15 mouse cellular contexts compared by ENCODE assay signal in the genomic region with DNA sequence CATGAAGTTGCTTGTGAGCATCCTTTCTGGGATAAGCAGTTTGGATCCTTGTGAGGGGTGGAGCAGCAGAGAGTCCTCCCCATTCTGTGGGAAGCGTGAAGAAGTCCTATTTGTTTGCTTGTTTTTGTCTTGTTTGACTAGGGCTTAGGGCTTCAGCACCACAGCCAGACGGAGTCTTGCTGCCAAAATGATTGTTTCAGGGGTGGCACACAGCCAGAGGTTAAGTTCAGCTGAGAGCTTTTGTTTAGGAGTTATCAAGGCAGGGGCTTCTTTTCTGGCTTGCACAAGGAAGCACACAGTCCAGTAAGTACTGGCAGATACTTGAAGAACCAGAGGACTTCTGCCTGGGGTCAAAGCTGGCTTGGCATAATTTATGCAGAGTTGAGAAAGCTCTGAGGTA. TPM values are rescaled to one million over a fixed set of nuclear protein-coding genes. Genes with fewer than 3 reads are reported as not detected.
DNase-seq lines count a peak whose midpoint lies in the region; ATAC-seq and TF ChIP-seq lines count a peak whose summit lies in the region.
"Had no signal": no experiment of that assay in that cellular context is flagged by ENCODE, and none has a peak within 500 bp of the region (broad histone marks: within the 10 kb centered on the region; RNA-seq: fewer than 3 reads in every experiment).

No protein-coding gene starts in this region.

- no peak overlapping the region for H3K9ac ChIP-seq in lung, embryonic 14.5 days
- H3K9ac ChIP-seq: liver, embryonic 15.5 days had no signal

- DNase-seq in gastrocnemius, adult 2 months: peak; percentile 45
- no peak for DNase-seq in gastrocnemius, adult 8-10 months (ENCODE audit: low spot score in 2 of 2)
- peak; percentile 62 for DNase-seq in lung, embryonic 14.5 days
- no peak for DNase-seq in lung, adult 2 months
- peak; percentile 62 to 67 for DNase-seq in heart, postnatal 10 days
- peak; percentile 18 to 27 for DNase-seq in lung, postnatal 4 days
- no peak for DNase-seq in left cerebral cortex, postnatal 14 days (ENCODE audit: low spot score in 2 of 2)
- no peak for DNase-seq in frontal cortex, postnatal 36 days (ENCODE audit: low spot score in 2 of 2)
- DNase-seq: cerebellum, adult 9-10 months; kidney, adult 9 months had no signal

- WGBS in lung, embryonic 14.5 days: 29% methylated on average over 2 of the region's 2 CpGs
- 25% methylated on average over 2 of the region's 2 CpGs for WGBS in lung, adult 2 months

- no peaks in the 10 kb centered on the region for H3K9me3 ChIP-seq in lung, embryonic 14.5 days (ENCODE audit: low read depth, low read length)
- H3K9me3 ChIP-seq: liver, embryonic 15.5 days had no signal

- no peak for ATAC-seq in lung, embryonic 14.5 days (ENCODE audit: insufficient read depth)
- ATAC-seq: hindbrain, postnatal 0 days had no signal

- intact Hi-C loops in gastrocnemius, adult 2 months (cut with DNase I): no loop called here
- intact Hi-C loops in heart, postnatal 10 days (cut with DNase I): no loop called here
- intact Hi-C loops in left cerebral cortex, postnatal 14 days (cut with DNase I): no loop called here

- no peak overlapping the region for H3K4me2 ChIP-seq in lung, embryonic 14.5 days
- H3K4me2 ChIP-seq: liver, embryonic 15.5 days had no signal

- H3K27ac ChIP-seq in gastrocnemius, adult 2 months: no peak overlapping the region
- H3K27ac ChIP-seq in lung, embryonic 14.5 days (ENCODE audit: low read depth): no peak overlapping the region
- H3K27ac ChIP-seq: hindbrain, postnatal 0 days; liver, embryonic 15.5 days had no signal

- no peak for TF ChIP-seq POLR2A in lung, adult 2 months (IDR thresholded peaks at IDR 0.05; ENCODE audit: borderline replicate concordance, extremely low read depth, low read depth, low read length)

- no peak overlapping the region for H3K4me3 ChIP-seq in gastrocnemius, adult 2 months
- no peak overlapping the region for H3K4me3 ChIP-seq in lung, embryonic 14.5 days (ENCODE audit: low read depth, low read length)
- no peak overlapping the region for H3K4me3 ChIP-seq in lung, adult 2 months (replicated peaks; ENCODE audit: extremely low read depth, low read depth, low read length)
- H3K4me3 ChIP-seq: liver, embryonic 15.5 days; myocyte had no signal

- H3K4me1 ChIP-seq in lung, embryonic 14.5 days (ENCODE audit: insufficient read depth): no peaks in the 10 kb centered on the region
- no peaks in the 10 kb centered on the region for H3K4me1 ChIP-seq in lung, adult 2 months (ENCODE audit: control insufficient read depth, insufficient read depth, low read length)
- H3K4me1 ChIP-seq: liver, embryonic 15.5 days had no signal

- no peaks in the 10 kb centered on the region for H3K27me3 ChIP-seq in lung, embryonic 14.5 days (ENCODE audit: insufficient read depth, low read length)
- H3K27me3 ChIP-seq: liver, embryonic 15.5 days had no signal

- no peak for TF ChIP-seq CTCF in gastrocnemius, adult 2 months (IDR thresholded peaks at IDR 0.05)
- TF ChIP-seq CTCF in lung, embryonic 14.5 days (IDR thresholded peaks at IDR 0.05; ENCODE audit: low read depth): no peak
- no peak for TF ChIP-seq CTCF in lung, adult 2 months (IDR thresholded peaks at IDR 0.05; ENCODE audit: insufficient read depth, low read length)

- H3K36me3 ChIP-seq in lung, embryonic 14.5 days (ENCODE audit: insufficient read depth): no peaks in the 10 kb centered on the region
- H3K36me3 ChIP-seq: G1E; liver, embryonic 15.5 days had no signal

RNA-seq across cellular contexts. Expression of a gene that starts 10.2 kb away (rescaled TPM):
- total RNA-seq in gastrocnemius, adult 2 months (2021): 1 to 10 TPM in 1 of 2 experiments, under 1 TPM in 1; 0.43 to 1.1 TPM
- under 1 TPM; 0.17 to 0.68 (median 0.29) TPM for total RNA-seq in gastrocnemius, adult 8-10 months (2022)
- polyA plus RNA-seq in lung, embryonic 14.5 days (2014; fragmentation: Nextera tagmentation; extraction: Ambion mirVana): 3.9 TPM in 2 replicates
- 1.3 and 1.4 TPM in 2 replicates for polyA plus RNA-seq in lung, adult 2 months (2012; rRNA removed)
- 1 to 10 TPM; 9.8 to 10.0 TPM for total RNA-seq in heart, postnatal 10 days (2021)
- total RNA-seq in left cerebral cortex, postnatal 14 days (2021): 10 to 100 TPM; 54.4 to 58.0 TPM
- total RNA-seq: G1E; megakaryocyte-erythroid progenitor cell, adult 5-6 weeks had no signal
- polyA plus RNA-seq: G1E had no signal

Comparison
In these comparisons a context has a peak if more than half of its experiments do, and no peak if none do; other contexts are left out.
1. DNase-seq: peak in gastrocnemius, adult 2 months (single experiment), lung, embryonic 14.5 days (single experiment), heart, postnatal 10 days (2 of 2) and lung, postnatal 4 days (2 of 2); none in gastrocnemius, adult 8-10 months (0 of 2), lung, adult 2 months (single experiment), left cerebral cortex, postnatal 14 days (0 of 2) and frontal cortex, postnatal 36 days (0 of 2).
2. RNA of a gene that starts 10.2 kb away (total RNA-seq): 54.4 to 58.0 TPM in left cerebral cortex, postnatal 14 days and 9.8 to 10.0 TPM in heart, postnatal 10 days; 0.43 to 1.1 TPM in gastrocnemius, adult 2 months and 0.17 to 0.68 TPM in gastrocnemius, adult 8-10 months; every median in the first group is over 4 times any median in the second.